Mouse (Mus musculus) liver, embryonic 11.5 days (tissue): ENCODE data around the gene Mmp19. TPM values are rescaled to one million over a fixed set of nuclear protein-coding genes. Genes with fewer than 3 reads are reported as not detected.
"Not testable (repeated sequence)": the region's sequence is repeated elsewhere in the genome, so short reads cannot be mapped to it uniquely, and the experiment has no call there.

Experiments used
- ATAC-seq: fragments of 200-750 bp; cut with Nextera tagmentation; replicated peaks from 2 replicates; pipeline ENCODE4 v1.8.0; 2017; ENCODE audit warnings: moderate number of reproducible peaks, mild to moderate bottlenecking, moderate TSS enrichment, moderate library complexity; ENCODE audit not compliant: low FRiP score
- DNase-seq: peaks from one replicate; pipeline ENCODE4 v3.0.0-alpha.2; 2017; ENCODE audit warnings: low spot score
- H3K27ac ChIP-seq: fragments of 300-500 bp; sonication (generic); 2 replicates; pipeline ENCODE4 v1.5.1; 2014; ENCODE audit warnings: mild to moderate bottlenecking, low read depth, low read length, control low read depth
- H3K27me3 ChIP-seq: fragments of 300-500 bp; sonication (generic); replicated peaks from 2 replicates; pipeline ENCODE4 v1.6.1; 2014; ENCODE audit warnings: low read length, mixed read lengths; ENCODE audit not compliant: control insufficient read depth, insufficient read depth
- H3K36me3 ChIP-seq: fragments of 300-500 bp; sonication (generic); 2 replicates; pipeline ENCODE4 v1.6.1; 2014; ENCODE audit warnings: mild to moderate bottlenecking, low read length, moderate library complexity, mixed read lengths; ENCODE audit not compliant: control insufficient read depth, insufficient read depth
- H3K4me1 ChIP-seq: fragments of 300-500 bp; sonication (generic); replicated peaks from 2 replicates; pipeline ENCODE4 v1.6.1; 2014; ENCODE audit warnings: low read length, mixed read lengths; ENCODE audit not compliant: control insufficient read depth, insufficient read depth
- H3K4me2 ChIP-seq: fragments of 300-500 bp; sonication (generic); 2 replicates; pipeline ENCODE4 v1.6.1; 2014; ENCODE audit warnings: mild to moderate bottlenecking, control low read depth, moderate library complexity
- H3K4me3 ChIP-seq: fragments of 300-500 bp; sonication (generic); 2 replicates; pipeline ENCODE4 v1.5.1; 2014; ENCODE audit warnings: low read depth, low read length, control low read depth
- H3K9ac ChIP-seq: fragments of 300-500 bp; sonication (generic); 2 replicates; pipeline ENCODE4 v1.6.1; 2014; ENCODE audit warnings: low read depth, low read length, control low read depth
- H3K9me3 ChIP-seq: fragments of 300-500 bp; sonication (generic); 2 replicates; pipeline ENCODE4 v1.6.1; 2016; ENCODE audit warnings: low read length, inconsistent platforms, mixed read lengths; ENCODE audit not compliant: control insufficient read depth
- WGBS: fragments of 180-500 bp; shearing (Covaris S2); extraction: QIAGEN DNeasy Blood & Tissue Kit; methylation state at CpG from one replicate; pipeline ENCODE4 v1.1.7; 2014; 5-methylcytosine and 5-hydroxymethylcytosine counted together
- polyA plus RNA-seq: library from polyadenylated mRNA; unstranded; fragments of >200 nt; fragmentation: Nextera tagmentation; extraction: Ambion mirVana; gene quantifications from 2 replicates; pipeline ENCODE4 v1.2.1, GENCODE M21; 2014

Gene Mmp19
- polyA plus RNA-seq, 1 experiment from 2014 or later, result 9.2 TPM

- not testable (repeated sequence) for H3K9ac ChIP-seq, H3K27ac ChIP-seq, H3K27me3 ChIP-seq, H3K36me3 ChIP-seq, ATAC-seq, H3K9me3 ChIP-seq, DNase-seq
- peak overlapping the region; percentile 92 for H3K4me2 ChIP-seq
- WGBS, result 64% methylated on average over 4 of the region's 4 CpGs
- peak overlapping the region; percentile 91 for H3K4me3 ChIP-seq
- peaks cover 17% of the 10 kb centered on the region for H3K4me1 ChIP-seq
Observed at GRCm38 (mm10) chr10:128823087-128823486, 32.4 kb downstream of the Mmp19 start.

DNA sequence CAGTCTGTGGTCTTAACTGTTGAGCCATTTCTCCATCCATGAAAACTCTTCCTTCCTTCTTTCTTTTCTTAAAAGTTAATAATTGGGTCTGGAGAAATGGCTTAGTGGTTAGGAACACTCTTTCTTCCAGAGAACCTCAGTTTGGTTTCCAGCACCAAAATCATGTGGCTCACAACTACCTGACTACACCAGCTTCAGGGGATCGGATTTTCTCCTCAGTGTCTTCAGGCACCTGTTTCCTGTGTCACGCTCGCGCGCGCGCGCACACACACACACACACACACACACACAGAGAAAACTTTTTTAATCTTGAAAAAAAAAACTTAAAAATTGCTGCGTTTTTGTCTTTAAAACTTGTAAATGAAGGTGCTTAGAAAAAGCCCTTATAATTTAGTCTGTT is 33.1 kb downstream of the Mmp19 start:
- no peaks in the 10 kb centered on the region; the same call in 1 of the 2 replicates for H3K36me3 ChIP-seq
- peaks cover 17% of the 10 kb centered on the region for H3K4me1 ChIP-seq
- DNase-seq (no peak), ATAC-seq (no peak)
- no peaks in the 10 kb centered on the region for H3K27me3 ChIP-seq
- no peak overlapping the region for H3K27ac ChIP-seq
- H3K9ac ChIP-seq, result no peak overlapping the region
- H3K4me3 ChIP-seq, result no peak overlapping the region
- no peaks in the 10 kb centered on the region for H3K9me3 ChIP-seq
- H3K4me2 ChIP-seq, result peak overlapping the region; percentile 20; the same call in 1 of the 2 replicates
- 93% methylated on average over 9 of the region's 9 CpGs for WGBS

- Histone ChIP-seq H3K4me1 (peaks cover 13% of the 10 kb centered on the region), H3K27ac (no peak overlapping the region), H3K9me3 (no peaks in the 10 kb centered on the region), H3K9ac (no peak overlapping the region), H3K36me3 (peaks cover 25% of the 10 kb centered on the region), H3K4me2 (no peak overlapping the region), H3K27me3 (no peaks in the 10 kb centered on the region), H3K4me3 (no peak overlapping the region)
- ATAC-seq, result no peak
- DNase-seq, result no peak
Observed at GRCm38 (mm10) chr10:128837400-128837799, 46.7 kb downstream of the Mmp19 start.

- Histone ChIP-seq H3K27me3 (no peaks in the 10 kb centered on the region), H3K36me3 (peaks cover 29% of the 10 kb centered on the region), H3K27ac (no peak overlapping the region), H3K4me3 (no peak overlapping the region), H3K9me3 (no peaks in the 10 kb centered on the region), H3K9ac (no peak overlapping the region), H3K4me1 (peaks cover 13% of the 10 kb centered on the region), H3K4me2 (no peak overlapping the region)
- DNase-seq (no peak), ATAC-seq (peak; percentile 70)
Observed at GRCm38 (mm10) chr10:128839434-128839833, 48.7 kb downstream of the Mmp19 start.

- peaks cover 13% of the 10 kb centered on the region for H3K4me1 ChIP-seq
- H3K4me3 ChIP-seq, result no peak overlapping the region
- H3K9me3 ChIP-seq, result no peaks in the 10 kb centered on the region
- peak; percentile 53 for ATAC-seq
- H3K4me2 ChIP-seq, result 0 out of 2 replicates have a peak overlapping the region, but pooled peaks have one; percentile 25
- H3K27me3 ChIP-seq, result no peaks in the 10 kb centered on the region
- no peak overlapping the region for H3K27ac ChIP-seq
- no peak for DNase-seq
- H3K36me3 ChIP-seq, result peaks cover 24% of the 10 kb centered on the region
- H3K9ac ChIP-seq, result no peak overlapping the region
Observed at GRCm38 (mm10) chr10:128840612-128841011, 49.9 kb downstream of the Mmp19 start.

GRCm38 (mm10) chr10:128843260-128843659 is 52.5 kb downstream of the Mmp19 start:
- Histone ChIP-seq H3K4me2 (no peak overlapping the region), H3K27ac (no peak overlapping the region), H3K9ac (no peak overlapping the region), H3K4me1 (peaks cover 13% of the 10 kb centered on the region), H3K27me3 (no peaks in the 10 kb centered on the region), H3K4me3 (no peak overlapping the region), H3K9me3 (no peaks in the 10 kb centered on the region), H3K36me3 (peaks cover 21% of the 10 kb centered on the region)
- 96% methylated on average over 5 of the region's 5 CpGs for WGBS
- DNase-seq, result no peak
- ATAC-seq, result no peak

- peaks cover under 1% of the 10 kb centered on the region; the same call in 1 of the 2 replicates for H3K4me1 ChIP-seq
- 83% methylated on average over 2 of the region's 2 CpGs for WGBS
- H3K9ac ChIP-seq, result no peak overlapping the region
- H3K9me3 ChIP-seq, result no peaks in the 10 kb centered on the region
- no peaks in the 10 kb centered on the region for H3K27me3 ChIP-seq
- no peak overlapping the region for H3K4me2 ChIP-seq
- no peak overlapping the region for H3K27ac ChIP-seq
- ATAC-seq (no peak), DNase-seq (no peak)
- H3K36me3 ChIP-seq, result peaks cover 26% of the 10 kb centered on the region; the same call in 1 of the 2 replicates
- H3K4me3 ChIP-seq, result no peak overlapping the region
Observed at GRCm38 (mm10) chr10:128845516-128845915, 54.8 kb downstream of the Mmp19 start.

GRCm38 (mm10) chr10:128846664-128847063 is 56.0 kb downstream of the Mmp19 start:
- no peak overlapping the region for H3K9ac ChIP-seq
- H3K4me1 ChIP-seq, result no peaks in the 10 kb centered on the region
- DNase-seq (no peak), ATAC-seq (no peak)
- no peak overlapping the region for H3K4me2 ChIP-seq
- no peaks in the 10 kb centered on the region for H3K27me3 ChIP-seq
- H3K27ac ChIP-seq, result no peak overlapping the region
- H3K4me3 ChIP-seq, result no peak overlapping the region
- H3K36me3 ChIP-seq, result peaks cover 26% of the 10 kb centered on the region; the same call in 1 of the 2 replicates
- H3K9me3 ChIP-seq, result no peaks in the 10 kb centered on the region
- WGBS, result 94% methylated on average over 4 of the region's 4 CpGs

DNA sequence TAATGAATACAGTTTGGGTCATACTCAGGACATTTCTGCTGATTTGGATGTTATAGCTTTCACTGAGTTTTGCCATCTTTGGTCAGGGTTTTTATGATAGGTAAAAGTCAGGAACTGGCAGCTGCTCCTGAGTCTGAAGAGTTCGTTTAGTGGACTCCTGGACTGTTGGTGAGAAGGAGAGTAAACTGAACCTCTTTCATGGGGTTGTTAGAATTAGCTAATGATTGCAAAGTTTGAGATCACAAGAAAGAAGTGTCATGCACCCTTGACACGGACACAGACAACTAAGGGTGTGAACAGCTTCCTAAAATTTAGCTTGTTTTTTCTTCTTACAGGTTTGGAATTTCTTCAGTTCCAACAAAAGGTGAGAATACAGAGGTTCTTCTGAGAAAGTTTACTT is 57.7 kb downstream of the Mmp19 start:
- peaks cover 17% of the 10 kb centered on the region; the same call in 1 of the 2 replicates for H3K36me3 ChIP-seq
- no peaks in the 10 kb centered on the region for H3K27me3 ChIP-seq
- WGBS, result 78% methylated on average over 2 of the region's 2 CpGs
- H3K4me3 ChIP-seq, result no peak overlapping the region
- H3K4me2 ChIP-seq, result no peak overlapping the region
- no peaks in the 10 kb centered on the region for H3K9me3 ChIP-seq
- no peaks in the 10 kb centered on the region for H3K4me1 ChIP-seq
- H3K9ac ChIP-seq, result no peak overlapping the region
- ATAC-seq (no peak), DNase-seq (no peak)
- H3K27ac ChIP-seq, result no peak overlapping the region
